In the genomic region with DNA sequence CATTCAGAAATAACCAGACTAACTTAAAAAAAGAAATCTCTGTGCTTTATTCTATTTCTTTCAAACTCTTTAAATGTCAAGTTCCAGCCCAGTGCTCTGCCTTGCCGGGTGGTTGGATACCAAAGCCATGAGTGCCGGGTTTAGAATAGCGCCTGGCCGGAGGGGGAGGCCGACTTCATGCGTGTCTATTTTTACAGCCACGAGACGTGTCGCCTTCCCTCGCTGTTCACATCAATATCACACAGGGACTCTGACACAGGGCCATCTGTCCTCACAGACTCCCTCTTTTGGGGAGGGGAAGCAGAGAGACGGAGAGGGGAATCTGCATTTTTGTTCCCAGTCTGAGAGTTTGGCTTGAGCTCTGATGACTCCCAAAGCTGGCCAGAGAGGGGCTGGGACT, we compare ENCODE assay signal across 16 mouse cellular contexts. TPM values are rescaled to one million over a fixed set of nuclear protein-coding genes. Genes with fewer than 3 reads are reported as not detected.
DNase-seq lines count a peak whose midpoint lies in the region; ATAC-seq and TF ChIP-seq lines count a peak whose summit lies in the region.
"Had no signal": no experiment of that assay in that cellular context is flagged by ENCODE, and none has a peak within 500 bp of the region (broad histone marks: within the 10 kb centered on the region; RNA-seq: fewer than 3 reads in every experiment).

No protein-coding gene starts in this region.

- peaks cover 26% of the 10 kb centered on the region for H3K27me3 ChIP-seq in midbrain, embryonic 10.5 days (ENCODE audit: low read depth, poor library complexity, severe bottlenecking)
- no peaks in the 10 kb centered on the region for H3K27me3 ChIP-seq in midbrain, embryonic 11.5 days (ENCODE audit: control insufficient read depth, insufficient read depth, low read length)

- no peaks in the 10 kb centered on the region for H3K36me3 ChIP-seq in midbrain, embryonic 10.5 days
- H3K36me3 ChIP-seq in midbrain, embryonic 11.5 days (ENCODE audit: control insufficient read depth, insufficient read depth, low read length) = no peaks in the 10 kb centered on the region
- H3K36me3 ChIP-seq: liver, embryonic 13.5 days; neural tube, embryonic 15.5 days had no signal

- H3K9ac ChIP-seq in midbrain, embryonic 11.5 days (ENCODE audit: low read length) = no peak overlapping the region
- H3K9ac ChIP-seq: hindbrain, embryonic 14.5 days; liver, embryonic 13.5 days; neural tube, embryonic 15.5 days had no signal

- no peaks in the 10 kb centered on the region for H3K9me3 ChIP-seq in midbrain, embryonic 10.5 days (replicated peaks)
- H3K9me3 ChIP-seq in midbrain, embryonic 11.5 days (ENCODE audit: control insufficient read depth, low read length) = no peaks in the 10 kb centered on the region
- H3K9me3 ChIP-seq: liver, embryonic 13.5 days; neural tube, embryonic 15.5 days had no signal

- no peak for TF ChIP-seq CTCF in gastrocnemius, adult 2 months (IDR thresholded peaks at IDR 0.05)

- H3K4me3 ChIP-seq in gastrocnemius, adult 2 months = no peak overlapping the region
- no peak overlapping the region for H3K4me3 ChIP-seq in midbrain, embryonic 10.5 days
- no peak overlapping the region for H3K4me3 ChIP-seq in midbrain, embryonic 11.5 days (ENCODE audit: low read depth, low read length)
- H3K4me3 ChIP-seq: liver, embryonic 13.5 days; neural tube, embryonic 15.5 days had no signal

- H3K27ac ChIP-seq in gastrocnemius, adult 2 months = no peak overlapping the region
- H3K27ac ChIP-seq in midbrain, embryonic 10.5 days (replicated peaks) = peak overlapping the region; percentile 13; the same call in 1 of the 2 replicates
- H3K27ac ChIP-seq in midbrain, embryonic 11.5 days (ENCODE audit: low read depth, low read length) = no peak overlapping the region
- H3K27ac ChIP-seq: hindbrain, embryonic 14.5 days; liver, embryonic 13.5 days; neural tube, embryonic 15.5 days had no signal

- intact Hi-C loops in gastrocnemius, adult 2 months (cut with DNase I) = no loop called here
- intact Hi-C loops in gastrocnemius, postnatal 14 days (cut with DNase I; ENCODE audit: low total_unique reads) = no loop called here

- H3K4me2 ChIP-seq in midbrain, embryonic 11.5 days = no peak overlapping the region
- H3K4me2 ChIP-seq: hindbrain, embryonic 14.5 days; liver, embryonic 13.5 days; neural tube, embryonic 15.5 days had no signal

- peaks cover 11% of the 10 kb centered on the region for H3K4me1 ChIP-seq in midbrain, embryonic 10.5 days
- H3K4me1 ChIP-seq in midbrain, embryonic 11.5 days (ENCODE audit: control insufficient read depth, insufficient read depth, low read length) = no peaks in the 10 kb centered on the region
- H3K4me1 ChIP-seq: liver, embryonic 13.5 days had no signal

- DNase-seq in cerebellum, postnatal 10 days = peak; percentile 58 to 75
- DNase-seq in cerebellum, postnatal 36 days = no peak
- DNase-seq in gastrocnemius, adult 2 months = peak; percentile 48
- no peak for DNase-seq in gastrocnemius, postnatal 14 days
- DNase-seq in midbrain, embryonic 10.5 days (ENCODE audit: low spot score) = no peak
- DNase-seq in midbrain, embryonic 11.5 days (ENCODE audit: low spot score, missing footprints) = no peak
- DNase-seq in heart, postnatal 4 days = peak; percentile 45
- no peak for DNase-seq in cerebellum, adult 9-11 months
- DNase-seq: kidney, adult 11 months; kidney, postnatal 25 days; liver, embryonic 13.5 days; thymus, postnatal 25 days had no signal

- 79% methylated on average over 11 of the region's 11 CpGs for WGBS in midbrain, embryonic 10.5 days
- 82% methylated on average over 11 of the region's 11 CpGs for WGBS in midbrain, embryonic 11.5 days

- ATAC-seq in midbrain, embryonic 11.5 days (ENCODE audit: low FRiP score) = no peak
- ATAC-seq: activated CD4-positive, CD25-positive, alpha-beta regulatory T cell, adult 4 months; lung, postnatal 0 days had no signal

RNA-seq across cellular contexts. Expression of a gene that starts 58.7 kb away (rescaled TPM):
- 1,000 to 10,000 TPM; 1,321 to 1,510 TPM for total RNA-seq in gastrocnemius, adult 2 months (2021)
- total RNA-seq in gastrocnemius, postnatal 14 days (2021) = 1,000 to 10,000 TPM; 1,466 to 1,621 TPM
- polyA plus RNA-seq in midbrain, embryonic 10.5 days (2016; fragmentation: Nextera tagmentation; extraction: Ambion mirVana) = 965 and 1,195 TPM in 2 replicates
- polyA plus RNA-seq in midbrain, embryonic 11.5 days (2014; fragmentation: Nextera tagmentation; extraction: Ambion mirVana) = 980 and 1,048 TPM in 2 replicates
- 1,000 to 10,000 TPM; 1,924 to 1,989 TPM for total RNA-seq in heart, postnatal 4 days (2021)

Comparison
In these comparisons a context has a peak if more than half of its experiments do, and no peak if none do; other contexts are left out.
1. DNase-seq: peak in cerebellum, postnatal 10 days (2 of 2), gastrocnemius, adult 2 months (single experiment) and heart, postnatal 4 days (single experiment); none in cerebellum, postnatal 36 days (0 of 2), gastrocnemius, postnatal 14 days (single experiment), midbrain, embryonic 10.5 days (single experiment), midbrain, embryonic 11.5 days (single experiment) and cerebellum, adult 9-11 months (single experiment).